Mouse (Mus musculus) liver, embryonic 14 days (tissue): Measurements from ENCODE around the gene 3110040M04Rik. TPM values are rescaled to one million over a fixed set of nuclear protein-coding genes. Genes with fewer than 3 reads are reported as not detected.

Experiments used
- polyA plus RNA-seq: library from polyadenylated mRNA; depleted of rRNA; stranded (reverse); fragments of >200 nt; gene quantifications from 2 replicates; pipeline ENCODE4 v1.2.3, GENCODE M21; 2012; rRNA removed

The 3110040M04Rik gene
- 0.96 and 1.0 TPM in 2 replicates for polyA plus RNA-seq

DNA sequence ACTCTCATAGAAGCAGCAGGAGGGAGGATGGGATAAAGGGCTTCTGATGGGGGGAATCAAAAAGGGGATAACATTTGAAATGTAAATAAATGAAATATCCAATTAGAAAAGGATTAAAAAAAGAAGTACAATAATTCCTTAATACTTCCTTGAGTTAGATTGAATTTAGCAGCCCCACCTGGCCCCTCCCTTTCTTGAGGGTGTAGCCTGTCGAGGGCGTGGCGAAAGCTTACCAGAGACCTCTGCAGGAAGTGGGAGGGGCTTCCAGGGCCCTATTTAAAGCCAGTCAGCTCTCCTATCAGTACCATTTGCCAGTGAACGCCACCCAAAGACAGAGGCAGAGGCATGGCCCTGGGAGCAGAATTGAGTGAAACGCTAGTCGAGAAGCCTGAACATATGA lies at the start of gene 3110040M04Rik:
Gene 3110040M04Rik, plus strand, starts transcription at position 304 of the 400 bp plus-strand sequence.

DNA sequence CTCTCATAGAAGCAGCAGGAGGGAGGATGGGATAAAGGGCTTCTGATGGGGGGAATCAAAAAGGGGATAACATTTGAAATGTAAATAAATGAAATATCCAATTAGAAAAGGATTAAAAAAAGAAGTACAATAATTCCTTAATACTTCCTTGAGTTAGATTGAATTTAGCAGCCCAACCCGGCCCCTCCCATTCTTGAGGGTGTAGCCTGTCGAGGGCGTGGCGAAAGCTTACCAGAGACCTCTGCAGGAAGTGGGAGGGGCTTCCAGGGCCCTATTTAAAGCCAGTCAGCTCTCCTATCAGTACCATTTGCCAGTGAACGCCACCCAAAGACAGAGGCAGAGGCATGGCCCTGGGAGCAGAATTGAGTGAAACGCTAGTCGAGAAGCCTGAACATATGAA lies 21.7 kb upstream of the 3110040M04Rik start, which contains the start of gene Gm47985:
Gene Gm47985, plus strand, starts transcription at position 272 of the 400 bp plus-strand sequence.

DNA sequence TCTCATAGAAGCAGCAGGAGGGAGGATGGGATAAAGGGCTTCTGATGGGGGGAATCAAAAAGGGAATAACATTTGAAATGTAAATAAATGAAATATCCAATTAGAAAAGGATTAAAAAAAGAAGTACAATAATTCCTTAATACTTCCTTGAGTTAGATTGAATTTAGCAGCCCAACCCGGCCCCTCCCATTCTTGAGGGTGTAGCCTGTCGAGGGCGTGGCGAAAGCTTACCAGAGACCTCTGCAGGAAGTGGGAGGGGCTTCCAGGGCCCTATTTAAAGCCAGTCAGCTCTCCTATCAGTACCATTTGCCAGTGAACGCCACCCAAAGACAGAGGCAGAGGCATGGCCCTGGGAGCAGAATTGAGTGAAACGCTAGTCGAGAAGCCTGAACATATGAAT lies 11.8 kb upstream of the 3110040M04Rik start, which contains the start of gene Gm8947:
Gene Gm8947, plus strand, starts transcription at position 302 of the 400 bp plus-strand sequence.

DNA sequence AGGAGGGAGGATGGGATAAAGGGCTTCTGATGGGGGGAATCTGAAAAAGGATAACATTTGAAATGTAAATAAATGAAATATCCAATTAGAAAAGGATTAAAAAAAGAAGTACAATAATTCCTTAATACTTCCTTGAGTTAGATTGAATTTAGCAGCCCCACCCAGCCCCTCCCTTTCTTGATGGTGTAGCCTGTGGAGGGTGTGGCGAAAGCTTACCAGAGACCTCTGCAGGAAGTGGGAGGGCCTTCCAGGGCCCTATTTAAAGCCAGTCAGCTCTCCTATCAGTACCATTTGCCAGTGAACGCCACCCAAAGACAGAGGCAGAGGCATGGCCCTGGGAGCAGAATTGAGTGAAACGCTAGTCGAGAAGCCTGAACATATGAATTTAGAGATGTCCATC lies 5.8 kb upstream of the 3110040M04Rik start, which contains the start of gene Gm47995:
Gene Gm47995, plus strand, starts transcription at position 329 of the 400 bp plus-strand sequence.

DNA sequence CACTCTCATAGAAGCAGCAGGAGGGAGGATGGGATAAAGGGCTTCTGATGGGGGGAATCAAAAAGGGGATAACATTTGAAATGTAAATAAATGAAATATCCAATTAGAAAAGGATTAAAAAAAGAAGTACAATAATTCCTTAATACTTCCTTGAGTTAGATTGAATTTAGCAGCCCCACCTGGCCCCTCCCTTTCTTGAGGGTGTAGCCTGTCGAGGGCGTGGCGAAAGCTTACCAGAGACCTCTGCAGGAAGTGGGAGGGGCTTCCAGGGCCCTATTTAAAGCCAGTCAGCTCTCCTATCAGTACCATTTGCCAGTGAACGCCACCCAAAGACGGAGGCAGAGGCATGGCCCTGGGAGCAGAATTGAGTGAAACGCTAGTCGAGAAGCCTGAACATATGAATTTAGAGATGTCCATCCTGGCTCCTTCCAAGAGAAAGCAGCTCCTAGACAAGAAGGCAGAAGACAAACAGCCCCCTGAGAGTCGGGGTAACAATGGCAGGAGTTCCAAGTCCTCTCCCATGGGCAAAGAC lies 6.0 kb downstream of the 3110040M04Rik start, which contains the start of gene Gm47996:
Gene Gm47996, plus strand, starts transcription at position 308 of the 532 bp plus-strand sequence.

Other genes with a start within 250 kb of the 3110040M04Rik start
- 2.7 and 3.8 TPM in 2 replicates for gene Hmcn1, start 210.7 kb upstream of the 3110040M04Rik start, polyA plus RNA-seq
- 1.2 and 1.8 TPM in 2 replicates for gene Gm47985, start 21.6 kb upstream of the 3110040M04Rik start, polyA plus RNA-seq
- gene Gm8947, start 11.7 kb upstream of the 3110040M04Rik start, polyA plus RNA-seq: 0.48 and 0.89 TPM in 2 replicates
- gene Gm47995, start 5.7 kb upstream of the 3110040M04Rik start, polyA plus RNA-seq: 0.59 and 1.1 TPM in 2 replicates
- gene Gm47996, start 6.0 kb downstream of the 3110040M04Rik start, polyA plus RNA-seq: 0.46 and 0.48 TPM in 2 replicates
- gene Ivns1abp, start 140.4 kb downstream of the 3110040M04Rik start, polyA plus RNA-seq: 59.5 and 70.5 TPM in 2 replicates
- gene Swt1, start 224.3 kb downstream of the 3110040M04Rik start, polyA plus RNA-seq: 10.8 and 11.4 TPM in 2 replicates
- 9.3 and 10.8 TPM in 2 replicates for gene Trmt1l, start 224.4 kb downstream of the 3110040M04Rik start, polyA plus RNA-seq